Mouse (Mus musculus): Measurements from ENCODE around the gene Ugt2a3. TPM values are rescaled to one million over a fixed set of nuclear protein-coding genes. Genes with fewer than 3 reads are reported as not detected.
"Not testable (repeated sequence)": the region's sequence is repeated elsewhere in the genome, so short reads cannot be mapped to it uniquely, and the experiment has no call there.

Gene Ugt2a3
- total RNA-seq (2021) = under 1 TPM in 1 of 2 experiments, not detected in 1; 0.79 TPM
- long read RNA-seq, experiment 1, partial matches to known transcripts = 0 of 1 reads
- long read RNA-seq, experiment 1, other reads (novel, unspliced or antisense) = 0 of 1 reads
- long read RNA-seq, experiment 2 = 0 reads

- no peak for DNase-seq (ENCODE audit: low spot score in 2 of 2)
Measured at GRCm38 (mm10) chr5:87336961-87337697, at the start of gene Ugt2a3. Gene Ugt2a3 (minus strand): TSS chr5:87337195.

- DNase-seq (ENCODE audit: low spot score in 2 of 2) = no peak
Measured at GRCm38 (mm10) chr5:87380234-87380633, 43.2 kb upstream of the Ugt2a3 start.

- DNase-seq (ENCODE audit: low spot score in 2 of 2) = no peak
Measured at GRCm38 (mm10) chr5:87379825-87380224, 42.8 kb upstream of the Ugt2a3 start.

- no peak for DNase-seq (ENCODE audit: low spot score in 2 of 2)
Measured at GRCm38 (mm10) chr5:87375874-87376383, 38.9 kb upstream of the Ugt2a3 start.

- DNase-seq (ENCODE audit: low spot score in 2 of 2) = no peak
Measured at GRCm38 (mm10) chr5:87373502-87373863, 36.5 kb upstream of the Ugt2a3 start.

GRCm38 (mm10) chr5:87372788-87373501 is 36.0 kb upstream of the Ugt2a3 start:
- DNase-seq (ENCODE audit: low spot score in 2 of 2) = not testable (repeated sequence)

- no peak for DNase-seq (ENCODE audit: low spot score in 2 of 2)
Measured at GRCm38 (mm10) chr5:87350350-87350749, 13.4 kb upstream of the Ugt2a3 start.

GRCm38 (mm10) chr5:87349150-87349549 is 12.2 kb upstream of the Ugt2a3 start:
- DNase-seq (ENCODE audit: low spot score in 2 of 2) = not testable (repeated sequence)

- DNase-seq (ENCODE audit: low spot score in 2 of 2) = not testable (repeated sequence)
Measured at GRCm38 (mm10) chr5:87347479-87348078, 10.6 kb upstream of the Ugt2a3 start.

- no peak for DNase-seq (ENCODE audit: low spot score in 2 of 2)
Measured at GRCm38 (mm10) chr5:87340461-87340860, 3.5 kb upstream of the Ugt2a3 start.

GRCm38 (mm10) chr5:87335199-87335598 is 1.8 kb downstream of the Ugt2a3 start:
- no peak for DNase-seq (ENCODE audit: low spot score in 2 of 2)

- no peak for DNase-seq (ENCODE audit: low spot score in 2 of 2)
Measured at GRCm38 (mm10) chr5:87333584-87333983, 3.4 kb downstream of the Ugt2a3 start.

GRCm38 (mm10) chr5:87311392-87311791 is 25.6 kb downstream of the Ugt2a3 start:
- DNase-seq (ENCODE audit: low spot score in 2 of 2) = no peak

GRCm38 (mm10) chr5:87286180-87286579 is 50.8 kb downstream of the Ugt2a3 start:
- not testable (repeated sequence) for DNase-seq (ENCODE audit: low spot score in 2 of 2)

GRCm38 (mm10) chr5:87275986-87276385 is 61.0 kb downstream of the Ugt2a3 start:
- DNase-seq (ENCODE audit: low spot score in 2 of 2) = not testable (repeated sequence)

GRCm38 (mm10) chr5:87275581-87275980 is 61.4 kb downstream of the Ugt2a3 start:
- no peak for DNase-seq (ENCODE audit: low spot score in 2 of 2)

Other genes with a start within 250 kb of the Ugt2a3 start
- 1 to 10 TPM in 1 of 2 experiments, under 1 TPM in 1; 0.62 to 6.8 TPM for gene Ugt2b36, start 244.6 kb downstream of the Ugt2a3 start, total RNA-seq (2021)
- gene Ugt2b5, start 196.9 kb downstream of the Ugt2a3 start, total RNA-seq (2021) = 10 to 100 TPM in 1 of 2 experiments, under 1 TPM in 1; 0.76 to 10.5 TPM
- 1 to 10 TPM in 1 of 2 experiments, under 1 TPM in 1; 0.48 to 2.2 TPM for gene Ugt2b37, start 82.4 kb downstream of the Ugt2a3 start, total RNA-seq (2021)
- under 1 TPM; 0.25 to 0.42 TPM for gene Ugt2b38, start 87.0 kb upstream of the Ugt2a3 start, total RNA-seq (2021)
- not detected for gene Ugt2a2, start 145.1 kb upstream of the Ugt2a3 start, total RNA-seq (2021)
- not detected for gene Gm43638, start 149.6 kb upstream of the Ugt2a3 start, total RNA-seq (2021)
- not detected for gene Ugt2a1, start 153.7 kb upstream of the Ugt2a3 start, total RNA-seq (2021)
- gene Sult1b1, start 201.0 kb upstream of the Ugt2a3 start, total RNA-seq (2021) = under 1 TPM; 0.56 to 0.99 TPM
- gene Sult1d1, start 231.8 kb upstream of the Ugt2a3 start, total RNA-seq (2021) = 10 to 100 TPM in 1 of 2 experiments, 1 to 10 TPM in 1; 4.1 to 13.1 TPM